Mouse (Mus musculus) hindbrain, embryonic 11.5 days (tissue): ENCODE data around the gene Etfbkmt. TPM values are rescaled to one million over a fixed set of nuclear protein-coding genes. Genes with fewer than 3 reads are reported as not detected.

ENCODE experiments used
- ATAC-seq: fragments of 200-750 bp; cut with Nextera tagmentation; 2 replicates; pipeline ENCODE4 v1.8.0; 2017; ENCODE audit warnings: mild to moderate bottlenecking, moderate TSS enrichment, moderate library complexity; ENCODE audit not compliant: low FRiP score
- DNase-seq: peaks from one replicate; pipeline ENCODE4 v3.0.0-alpha.2; 2015; ENCODE audit warnings: low spot score
- H3K27ac ChIP-seq: fragments of 300-500 bp; sonication (generic); 2 replicates; pipeline ENCODE4 v1.5.1; 2014; ENCODE audit warnings: mild to moderate bottlenecking, low read depth, low read length
- H3K27me3 ChIP-seq: fragments of 300-500 bp; sonication (generic); 2 replicates; pipeline ENCODE4 v1.6.1; 2014; ENCODE audit warnings: mild to moderate bottlenecking, low read length, moderate library complexity, mixed read lengths; ENCODE audit not compliant: control insufficient read depth, insufficient read depth
- H3K36me3 ChIP-seq: fragments of 300-500 bp; sonication (generic); 2 replicates; pipeline ENCODE4 v1.6.1; 2014; ENCODE audit warnings: mild to moderate bottlenecking, low read length, moderate library complexity, mixed read lengths; ENCODE audit not compliant: control insufficient read depth, insufficient read depth
- H3K4me1 ChIP-seq: fragments of 300-500 bp; sonication (generic); replicated peaks from 2 replicates; pipeline ENCODE4 v1.6.1; 2014; ENCODE audit warnings: low read length, mixed read lengths; ENCODE audit not compliant: control insufficient read depth, insufficient read depth
- H3K4me2 ChIP-seq: fragments of 300-500 bp; sonication (generic); replicated peaks from 2 replicates; pipeline ENCODE4 v1.6.1; 2014; ENCODE audit warnings: mild to moderate bottlenecking, low read depth, low read length
- H3K4me3 ChIP-seq: fragments of 300-500 bp; sonication (generic); 2 replicates; pipeline ENCODE4 v1.5.1; 2014; ENCODE audit warnings: low read depth, low read length
- H3K9ac ChIP-seq: fragments of 300-500 bp; sonication (generic); 2 replicates; pipeline ENCODE4 v1.6.1; 2014; ENCODE audit warnings: low read depth, low read length
- H3K9me3 ChIP-seq: fragments of 300-500 bp; sonication (generic); 2 replicates; pipeline ENCODE4 v1.6.1; 2016; ENCODE audit warnings: low read length; ENCODE audit not compliant: control insufficient read depth
- WGBS: fragments of 180-500 bp; shearing (Covaris S2); extraction: QIAGEN DNeasy Blood & Tissue Kit; methylation state at CpG from one replicate; pipeline ENCODE4 v1.1.7; 2014; 5-methylcytosine and 5-hydroxymethylcytosine counted together
- polyA plus RNA-seq: library from polyadenylated mRNA; unstranded; fragments of >200 nt; fragmentation: Nextera tagmentation; extraction: Ambion mirVana; gene quantifications from 2 replicates; pipeline ENCODE4 v1.2.1, GENCODE M21; 2014

Gene Etfbkmt
- polyA plus RNA-seq, 1 experiment from 2014 or later: 8.8 TPM

DNA sequence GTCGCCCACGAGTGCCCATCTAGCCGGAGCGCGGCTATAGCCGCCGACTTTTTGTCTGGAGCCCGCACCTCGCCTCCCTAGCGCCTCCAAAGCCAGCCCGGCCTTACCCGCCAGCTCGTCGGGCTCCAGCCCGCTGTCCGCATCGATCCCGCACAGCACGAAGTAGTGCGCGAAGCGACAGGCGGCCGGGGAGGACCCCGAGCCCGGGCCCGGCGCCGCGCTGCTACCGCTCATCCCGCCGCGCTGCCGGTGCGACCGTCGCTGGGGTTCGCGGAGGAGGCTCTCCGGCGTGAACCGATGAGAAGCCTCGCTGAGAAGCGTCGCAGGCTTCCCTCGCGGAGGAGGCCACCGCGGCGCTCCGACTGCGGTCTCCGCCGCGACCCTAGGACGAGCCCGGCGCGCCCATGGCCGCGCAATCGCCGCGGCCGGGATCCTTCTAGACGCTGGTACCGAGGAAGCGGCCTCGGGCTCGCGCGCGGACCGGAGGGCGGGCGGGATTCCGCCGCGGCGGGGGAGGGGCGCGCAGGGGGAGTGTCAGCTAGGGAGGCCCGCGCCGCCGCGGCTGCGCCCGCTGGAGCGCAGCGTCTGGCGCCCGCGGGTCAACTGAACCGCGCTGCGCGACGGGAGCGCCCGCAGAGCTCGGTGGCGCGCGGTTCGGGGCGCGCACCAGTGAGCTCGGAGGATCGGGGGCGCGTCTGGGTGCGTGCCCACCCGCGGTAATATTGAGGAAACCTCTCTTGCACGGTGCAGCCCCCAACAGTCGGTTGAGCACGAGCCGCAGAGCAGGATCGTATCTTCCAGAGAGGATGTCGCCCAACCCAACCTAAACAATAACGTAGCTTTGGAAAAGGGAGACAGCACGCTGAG is 38.3 kb upstream of the Etfbkmt start, which contains the start of gene Dennd5b:
Dennd5b (minus strand) TSS at position 605 of the 867 bp plus-strand sequence.
- peak; percentile 92 for ATAC-seq

DNA sequence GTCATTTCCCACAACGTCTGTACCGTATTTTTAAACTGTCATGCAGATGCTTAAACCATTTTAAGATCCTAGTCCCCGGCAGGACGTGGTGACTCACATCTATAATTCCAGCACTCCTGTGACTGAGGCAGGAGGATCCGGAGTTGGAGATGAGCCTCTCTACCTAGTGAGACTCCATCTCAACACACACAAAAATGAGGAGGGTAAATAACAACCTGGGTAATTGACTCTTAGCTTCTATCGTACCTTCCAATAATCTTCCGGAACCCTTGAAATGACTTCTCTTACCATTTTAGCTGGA is 37.8 kb upstream of the Etfbkmt start:
- Histone ChIP-seq H3K27me3 (no peaks in the 10 kb centered on the region), H3K4me2 (peak overlapping the region; percentile 71), H3K9me3 (no peaks in the 10 kb centered on the region), H3K4me3 (peak overlapping the region; percentile 83), H3K36me3 (no peaks in the 10 kb centered on the region), H3K27ac (peak overlapping the region; percentile 96), H3K4me1 (0 out of 2 replicates have a peak, but pooled peaks cover 2% of the 10 kb centered on the region), H3K9ac (peak overlapping the region; percentile 93)
- ATAC-seq (peak; percentile 26), DNase-seq (no peak)
- 15% methylated on average over 7 of the region's 7 CpGs for WGBS

More for the DNA sequence above, 38.3 kb upstream of the Etfbkmt start, which contains the start of gene Dennd5b:
- Histone ChIP-seq H3K4me1 (0 out of 2 replicates have a peak, but pooled peaks cover 2% of the 10 kb centered on the region), H3K4me3 (peak within 1 kb of the TSS; percentile 83), H3K9ac (peak within 1 kb of the TSS; percentile 93), H3K4me2 (peak within 1 kb of the TSS; percentile 71), H3K9me3 (no peaks in the 10 kb centered on the region), H3K27ac (peak within 1 kb of the TSS; percentile 96), H3K36me3 (no peaks in the 10 kb centered on the region), H3K27me3 (no peaks in the 10 kb centered on the region)
- under 1% methylated on average over 86 of the region's 124 CpGs for WGBS
- DNase-seq: peak; percentile 89

DNA sequence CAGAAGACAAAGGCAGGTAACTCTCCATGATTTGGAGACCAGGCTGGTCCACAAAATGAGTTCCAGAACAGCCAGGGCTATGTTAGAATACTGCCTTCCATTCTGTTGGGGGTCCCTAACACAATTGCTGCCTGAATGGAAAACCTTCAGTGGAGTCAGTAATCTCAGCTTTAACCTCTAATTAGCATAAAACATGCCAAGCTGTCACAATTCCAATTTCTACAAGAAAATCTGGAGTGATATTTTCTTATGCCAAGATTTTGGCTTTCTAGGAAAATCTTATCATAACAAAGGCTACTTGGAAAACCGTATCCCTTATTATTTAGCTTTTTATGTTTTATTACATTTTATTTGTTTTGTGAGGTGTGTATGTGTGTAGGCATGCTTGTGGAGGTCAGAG is 36.2 kb upstream of the Etfbkmt start:
- Histone ChIP-seq H3K36me3 (no peaks in the 10 kb centered on the region), H3K9ac (no peak overlapping the region), H3K4me3 (no peak overlapping the region), H3K4me1 (0 out of 2 replicates have a peak, but pooled peaks cover 2% of the 10 kb centered on the region), H3K27ac (no peak overlapping the region), H3K4me2 (no peak overlapping the region), H3K9me3 (no peaks in the 10 kb centered on the region), H3K27me3 (no peaks in the 10 kb centered on the region)
- WGBS: 95% methylated on average over 1 of the region's 1 CpGs
- no peak for ATAC-seq
- DNase-seq: no peak

DNA sequence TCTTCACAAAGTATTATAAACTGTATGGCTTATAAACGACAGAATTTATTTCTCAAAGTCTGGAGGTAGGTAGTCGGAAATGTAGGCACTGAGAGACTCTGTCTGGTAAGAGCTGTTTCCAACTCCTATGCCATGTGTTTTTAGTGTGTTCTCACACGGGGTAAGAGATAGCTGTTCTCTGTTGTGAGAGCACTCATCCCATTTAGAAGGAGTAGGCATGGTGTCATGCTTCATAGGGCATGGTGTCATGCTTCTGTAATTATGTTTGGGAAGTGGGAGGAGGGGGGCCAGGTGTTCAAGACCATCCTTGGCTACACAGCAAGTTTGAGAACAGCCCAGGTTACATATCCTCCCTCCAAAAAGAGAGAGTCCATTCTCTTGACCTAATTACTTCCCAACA is 32.0 kb upstream of the Etfbkmt start:
- Histone ChIP-seq H3K4me2 (no peak overlapping the region), H3K4me3 (no peak overlapping the region), H3K4me1 (no peaks in the 10 kb centered on the region), H3K9me3 (no peaks in the 10 kb centered on the region), H3K27me3 (no peaks in the 10 kb centered on the region), H3K36me3 (no peaks in the 10 kb centered on the region), H3K27ac (no peak overlapping the region), H3K9ac (no peak overlapping the region)
- no peak for ATAC-seq
- DNase-seq: no peak
- 78% methylated on average over 3 of the region's 3 CpGs for WGBS

DNA sequence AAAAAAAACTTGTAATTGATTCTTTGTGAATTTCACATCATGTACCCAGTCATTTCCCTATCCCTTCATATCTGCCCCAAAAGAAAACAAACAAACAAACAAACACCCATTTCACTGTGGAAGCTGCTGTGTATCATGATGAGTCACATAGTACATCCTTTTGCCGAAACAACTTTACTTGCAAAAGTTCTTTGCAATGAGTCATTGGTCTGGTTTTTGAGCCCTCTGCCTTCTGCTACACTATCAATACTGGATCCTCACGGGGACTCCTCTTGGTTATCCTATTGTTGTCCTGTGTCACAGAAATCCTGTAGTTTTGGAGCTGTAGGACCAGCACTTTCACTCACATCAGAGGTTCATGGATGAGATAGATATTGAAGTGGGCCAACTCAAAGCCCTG is 30.7 kb upstream of the Etfbkmt start:
- H3K4me3 ChIP-seq: no peak overlapping the region
- no peak overlapping the region for H3K4me2 ChIP-seq
- H3K27me3 ChIP-seq: no peaks in the 10 kb centered on the region
- no peaks in the 10 kb centered on the region for H3K36me3 ChIP-seq
- ATAC-seq (no peak), DNase-seq (no peak)
- H3K27ac ChIP-seq: no peak overlapping the region
- 81% methylated on average over 2 of the region's 2 CpGs for WGBS
- no peak overlapping the region for H3K9ac ChIP-seq
- H3K9me3 ChIP-seq: no peaks in the 10 kb centered on the region
- H3K4me1 ChIP-seq: no peaks in the 10 kb centered on the region

DNA sequence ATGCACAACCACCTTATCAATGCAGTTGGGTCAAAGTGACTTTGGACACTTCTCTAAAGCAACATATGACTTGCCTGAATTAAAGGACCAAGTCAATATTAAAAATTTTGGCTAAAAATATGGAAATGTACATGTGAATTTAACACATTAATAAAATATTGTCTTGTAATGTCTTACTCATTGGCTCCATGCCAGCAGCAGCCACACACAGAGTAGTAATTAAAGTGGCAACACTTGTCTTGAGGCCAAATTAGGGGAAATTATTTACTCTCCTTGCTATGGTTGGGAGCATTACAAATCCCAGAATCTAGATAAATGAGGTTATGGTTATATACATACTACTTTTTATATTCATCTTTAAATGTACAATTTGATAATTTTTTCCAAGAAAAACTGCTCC is 22.7 kb upstream of the Etfbkmt start:
- H3K9me3 ChIP-seq: no peaks in the 10 kb centered on the region
- no peak overlapping the region for H3K27ac ChIP-seq
- H3K36me3 ChIP-seq: no peaks in the 10 kb centered on the region
- no peak overlapping the region for H3K9ac ChIP-seq
- no peak overlapping the region for H3K4me3 ChIP-seq
- no peaks in the 10 kb centered on the region for H3K27me3 ChIP-seq
- ATAC-seq: no peak
- DNase-seq: no peak
- H3K4me1 ChIP-seq: no peaks in the 10 kb centered on the region
- H3K4me2 ChIP-seq: no peak overlapping the region

DNA sequence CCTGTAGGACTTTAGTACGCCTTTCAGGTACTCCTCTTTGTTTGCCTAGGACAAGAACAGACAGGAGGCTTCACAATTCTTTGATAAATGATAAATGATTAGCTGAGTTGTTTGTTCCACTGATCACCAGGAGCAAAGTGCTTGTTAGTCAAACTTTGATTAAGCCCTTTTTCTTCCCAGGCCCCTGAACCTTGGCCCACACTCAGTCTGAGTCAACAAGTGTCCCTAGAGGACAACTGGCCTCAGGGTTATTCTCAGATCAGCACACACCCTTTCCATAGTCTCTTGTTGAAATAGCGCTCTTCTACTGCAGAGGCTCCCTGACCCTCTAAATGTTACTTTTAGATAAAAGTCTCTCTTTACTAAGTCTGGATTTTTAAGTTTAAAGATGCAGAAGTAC is 20.7 kb upstream of the Etfbkmt start:
- H3K27ac ChIP-seq: no peak overlapping the region
- WGBS: 57% methylated on average over 2 of the region's 2 CpGs

DNA sequence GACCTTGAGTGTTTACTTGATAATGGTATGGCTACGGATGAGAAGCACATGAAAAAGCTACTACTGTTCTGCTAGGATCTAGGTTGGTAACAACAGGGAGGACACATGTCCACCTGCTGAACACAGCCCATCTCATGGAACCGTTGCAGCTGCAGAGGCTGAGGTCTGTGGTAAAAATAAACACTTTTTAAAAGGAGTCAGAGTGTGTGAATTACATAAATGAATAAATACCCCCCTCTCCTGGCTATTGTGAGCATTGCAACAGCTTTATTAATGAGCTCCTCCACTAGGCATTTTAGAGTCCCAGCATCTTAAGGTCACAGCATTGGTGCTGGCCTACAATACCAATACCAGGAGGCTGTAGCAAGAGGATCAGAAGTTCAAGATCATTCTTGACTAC is 19.8 kb upstream of the Etfbkmt start:
- peak; percentile 53; the same call in 1 of the 2 replicates for ATAC-seq
- WGBS: 41% methylated on average over 2 of the region's 2 CpGs
- no peaks in the 10 kb centered on the region for H3K27me3 ChIP-seq

More for the DNA sequence above, 20.7 kb upstream of the Etfbkmt start:
- Histone ChIP-seq H3K4me1 (no peaks in the 10 kb centered on the region), H3K36me3 (no peaks in the 10 kb centered on the region), H3K9me3 (no peaks in the 10 kb centered on the region), H3K27me3 (no peaks in the 10 kb centered on the region), H3K9ac (no peak overlapping the region), H3K4me3 (no peak overlapping the region), H3K4me2 (no peak overlapping the region)
- ATAC-seq (no peak), DNase-seq (no peak)

DNA sequence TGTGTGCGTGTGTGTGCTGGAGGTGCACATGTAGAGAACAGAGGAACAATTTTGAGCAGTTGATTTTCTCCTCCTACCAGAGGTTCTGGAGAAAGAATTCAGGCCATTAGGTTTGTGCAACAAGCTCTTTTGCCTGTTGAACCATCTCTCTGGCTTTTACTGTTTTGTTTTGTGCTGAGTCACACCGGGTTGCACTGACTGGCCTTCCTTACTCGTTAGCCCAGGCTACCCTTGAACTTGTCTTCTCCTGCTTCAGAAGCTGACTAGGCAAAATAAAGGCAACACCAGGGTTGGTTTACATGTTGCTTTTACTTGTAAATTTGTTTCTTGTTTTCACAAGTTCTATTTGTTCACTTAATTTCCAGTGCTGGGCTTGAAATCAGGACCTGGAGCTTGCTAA is 16.6 kb upstream of the Etfbkmt start:
- no peaks in the 10 kb centered on the region for H3K9me3 ChIP-seq
- H3K4me1 ChIP-seq: no peaks in the 10 kb centered on the region
- H3K9ac ChIP-seq: no peak overlapping the region
- H3K27me3 ChIP-seq: no peaks in the 10 kb centered on the region
- no peaks in the 10 kb centered on the region for H3K36me3 ChIP-seq
- 84% methylated on average over 3 of the region's 3 CpGs for WGBS
- no peak overlapping the region for H3K4me3 ChIP-seq
- H3K27ac ChIP-seq: no peak overlapping the region
- ATAC-seq (no peak), DNase-seq (no peak)
- H3K4me2 ChIP-seq: no peak overlapping the region

More for the DNA sequence above, 19.8 kb upstream of the Etfbkmt start:
- H3K9me3 ChIP-seq: no peaks in the 10 kb centered on the region
- no peak overlapping the region for H3K9ac ChIP-seq
- H3K4me1 ChIP-seq: no peaks in the 10 kb centered on the region
- DNase-seq: peak; percentile 81
- H3K4me2 ChIP-seq: no peak overlapping the region
- no peaks in the 10 kb centered on the region for H3K36me3 ChIP-seq
- H3K27ac ChIP-seq: no peak overlapping the region
- H3K4me3 ChIP-seq: no peak overlapping the region
